Mouse (Mus musculus): Measurements from ENCODE around the gene Pknox2.

The Pknox2 gene

DNA sequence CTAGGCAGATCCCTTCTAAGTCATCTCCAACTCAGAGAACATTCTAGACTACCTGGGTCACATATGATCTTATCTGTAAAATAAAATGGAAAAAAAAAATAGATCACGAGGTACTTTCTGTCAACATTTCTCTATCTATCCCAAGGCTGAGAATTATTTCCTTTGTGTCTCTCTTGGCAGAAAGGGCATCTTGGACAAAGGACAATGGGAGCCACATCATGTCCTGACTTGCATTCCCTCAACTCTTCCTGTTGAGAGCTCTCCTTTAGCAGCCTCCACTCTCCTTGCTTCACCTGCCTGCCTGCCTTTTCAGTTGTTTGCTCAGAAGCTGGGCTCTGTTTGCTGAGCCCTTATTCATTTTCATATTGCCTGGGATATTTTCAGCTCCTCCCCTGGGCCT lies 103.0 kb downstream of the Pknox2 start:
- no peak for DNase-seq

- no peak for DNase-seq
Observed at GRCm38 (mm10) chr9:37038859-37039258, 108.3 kb downstream of the Pknox2 start.

GRCm38 (mm10) chr9:37038445-37038844 lies 108.8 kb downstream of the Pknox2 start:
- DNase-seq = no peak

- no peak for DNase-seq
Observed at GRCm38 (mm10) chr9:37037405-37037804, 109.8 kb downstream of the Pknox2 start.

- no peak for DNase-seq
Observed at GRCm38 (mm10) chr9:37035248-37035647, 112.0 kb downstream of the Pknox2 start.

DNA sequence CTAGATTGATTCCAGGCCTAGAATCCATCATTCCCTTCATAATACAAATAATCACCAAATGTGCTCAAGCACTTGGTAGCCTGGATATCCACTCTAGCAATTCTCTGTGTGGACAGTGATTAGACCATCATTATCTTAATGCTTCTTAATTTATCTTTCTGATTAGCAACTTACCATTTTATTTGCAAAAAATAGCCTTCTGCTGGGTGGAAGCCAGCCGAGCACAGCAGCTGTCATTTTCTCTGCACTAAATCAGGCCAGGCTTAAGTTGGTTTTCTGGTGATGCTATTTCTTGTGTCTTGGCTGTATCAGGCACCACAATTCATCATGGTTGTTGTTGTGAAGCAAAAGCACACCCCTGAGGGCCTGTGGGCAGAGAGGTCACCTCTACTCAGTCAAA lies 112.9 kb downstream of the Pknox2 start:
- DNase-seq = no peak

- no peak for DNase-seq
Observed at GRCm38 (mm10) chr9:37030347-37031213, 116.6 kb downstream of the Pknox2 start.

DNA sequence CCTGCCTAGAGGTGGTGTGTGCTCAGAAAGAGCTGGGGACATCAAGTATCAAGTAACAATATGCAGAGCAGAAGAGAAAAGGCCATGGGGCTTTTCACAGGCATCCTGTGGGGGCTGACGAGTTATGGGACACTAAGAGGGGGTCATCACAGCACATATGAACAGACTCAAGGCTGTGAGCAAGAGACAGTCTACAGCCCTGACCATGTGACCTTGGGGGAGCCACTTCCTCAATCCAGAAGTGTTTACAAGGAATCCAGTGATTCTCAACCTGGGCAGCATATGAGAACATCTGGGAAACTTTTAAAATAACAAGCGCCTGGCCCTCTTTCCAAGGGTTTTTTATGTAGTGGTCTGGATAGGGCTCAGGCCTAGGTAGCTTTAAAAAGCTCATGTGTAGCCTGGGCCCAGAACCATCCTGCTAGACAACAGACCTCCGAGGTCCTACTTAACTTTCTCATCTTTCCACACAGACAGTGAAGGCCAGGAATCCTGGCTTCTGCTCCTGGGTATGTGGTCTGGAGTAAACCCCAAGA lies 117.3 kb downstream of the Pknox2 start:
- DNase-seq = no peak

DNA sequence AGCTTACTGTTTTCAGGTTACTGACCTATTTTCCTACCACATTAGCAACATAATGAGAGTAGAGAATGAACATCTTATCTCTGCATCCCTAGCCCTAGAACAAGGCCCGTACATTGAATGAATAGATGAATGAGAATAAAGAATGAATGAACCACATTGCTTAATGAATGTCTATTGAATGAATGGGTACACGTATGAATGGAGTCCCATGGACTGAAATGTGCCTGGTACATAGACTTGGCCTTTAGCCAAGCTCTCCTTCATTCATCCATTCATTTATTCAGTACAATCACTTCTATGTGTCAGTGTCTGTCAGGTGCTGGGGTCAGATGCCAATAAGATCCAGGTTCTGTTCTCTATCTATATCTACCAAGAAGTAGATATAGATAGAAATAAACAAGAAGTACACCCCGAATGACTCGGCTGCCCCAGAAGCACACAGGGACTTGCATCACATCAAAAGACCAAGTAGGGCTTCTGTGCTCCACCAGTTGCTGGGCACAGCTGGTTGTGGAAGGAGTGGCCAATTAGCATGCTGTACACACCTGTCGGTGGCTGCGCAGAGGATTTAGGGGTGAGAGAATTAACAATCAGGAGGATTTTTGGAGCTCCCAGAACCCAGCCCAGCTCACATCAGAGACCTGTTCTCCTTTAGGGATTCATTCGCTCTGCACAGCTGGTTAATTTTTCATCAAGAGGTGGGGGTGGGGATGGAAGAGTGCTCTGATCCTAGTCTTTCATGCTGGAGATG lies 119.2 kb downstream of the Pknox2 start:
- no peak for DNase-seq

DNA sequence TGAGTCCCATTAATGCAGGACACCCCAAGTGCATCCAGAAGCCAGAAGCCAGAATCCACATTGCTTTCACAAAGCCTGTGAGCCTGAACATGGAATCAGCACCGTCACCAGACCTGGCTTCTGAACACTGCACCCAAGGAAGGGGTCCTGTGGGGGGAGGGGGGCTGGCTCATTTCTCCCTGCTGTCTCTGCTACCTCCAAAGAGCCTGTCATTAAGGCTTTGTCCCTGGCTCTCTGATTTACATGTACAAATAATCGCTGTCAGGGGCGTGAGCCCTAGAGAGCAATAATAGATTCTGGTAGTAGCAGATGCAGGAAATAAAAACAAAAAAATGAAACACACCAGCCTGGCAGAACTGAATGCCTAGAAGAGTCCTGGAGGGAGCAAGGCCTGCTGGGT lies 121.3 kb downstream of the Pknox2 start:
- no peak for DNase-seq

DNA sequence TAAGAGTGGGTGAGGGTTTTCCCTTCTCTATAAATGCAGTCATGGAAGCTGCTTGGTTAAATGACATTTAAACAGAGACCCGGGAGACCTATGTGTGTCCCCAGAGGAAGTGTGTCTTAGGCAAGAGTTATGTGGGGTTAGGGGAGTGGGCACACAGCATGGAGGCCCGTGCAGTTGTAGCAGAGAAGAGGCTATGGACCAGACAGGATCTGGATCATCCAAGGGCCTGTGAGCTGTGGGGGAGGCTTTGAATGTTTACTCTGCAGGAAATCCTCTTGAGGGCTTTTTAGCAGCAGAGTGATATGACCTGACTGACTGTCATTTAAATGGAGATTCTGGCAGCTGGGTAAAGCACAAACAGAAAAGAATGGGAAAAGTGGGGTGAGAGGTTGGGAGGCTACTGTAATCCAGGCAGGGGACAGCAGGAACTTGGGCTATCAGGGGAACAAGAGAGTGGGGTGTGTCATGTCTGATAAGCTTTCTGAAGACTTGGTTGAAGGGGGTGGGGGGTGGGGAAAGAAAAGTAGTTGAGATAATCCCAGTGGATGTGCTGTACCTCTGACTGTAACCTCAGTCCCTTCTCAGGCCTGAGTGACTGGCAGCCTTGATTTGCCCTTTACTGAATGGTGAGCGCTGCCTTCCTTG lies 125.5 kb downstream of the Pknox2 start:
- no peak for DNase-seq

GRCm38 (mm10) chr9:37018154-37018553 lies 129.1 kb downstream of the Pknox2 start:
- peak; percentile 39 to 42 for DNase-seq

DNA sequence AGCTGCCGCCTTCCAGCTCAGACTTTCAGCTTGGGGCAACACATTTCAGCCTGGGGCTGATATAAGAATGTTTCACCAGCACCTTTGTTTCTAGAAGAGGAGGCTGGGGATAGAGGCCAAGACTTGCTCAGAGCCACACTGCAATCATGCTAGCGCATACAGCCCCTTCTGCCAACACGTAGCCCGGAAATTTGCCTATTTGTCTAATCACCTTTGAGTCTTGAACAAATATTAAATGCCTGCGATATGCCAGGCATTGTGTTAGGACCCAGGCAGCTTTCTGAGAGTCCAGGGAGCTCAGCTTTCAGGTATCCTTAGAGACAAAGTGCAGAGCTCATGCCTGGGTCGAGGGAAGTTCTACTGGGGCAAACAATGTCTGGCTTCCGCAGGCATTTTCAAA lies 130.0 kb downstream of the Pknox2 start:
- no peak for DNase-seq

DNA sequence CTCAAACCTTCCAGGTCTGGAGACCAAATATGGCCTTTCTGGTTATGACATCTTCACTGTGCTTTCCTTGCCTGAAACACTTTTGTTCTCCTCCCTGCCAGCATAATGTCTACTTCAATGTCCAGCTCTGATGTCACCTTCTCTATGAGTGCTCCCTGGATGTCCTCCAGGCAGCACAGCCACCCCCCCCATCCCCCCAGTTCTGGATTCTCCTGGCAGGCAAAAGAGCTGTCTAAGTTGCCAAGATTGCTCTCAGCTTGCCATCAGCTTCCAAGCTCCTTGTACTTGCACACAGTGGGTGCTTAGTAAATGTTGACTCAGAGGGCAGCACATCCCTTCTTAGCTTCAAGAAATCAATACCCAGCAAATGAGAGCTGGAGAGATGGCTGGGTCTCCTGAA lies 131.0 kb downstream of the Pknox2 start:
- DNase-seq = no peak

GRCm38 (mm10) chr9:37013565-37013964 lies 133.6 kb downstream of the Pknox2 start:
- no peak for DNase-seq

DNA sequence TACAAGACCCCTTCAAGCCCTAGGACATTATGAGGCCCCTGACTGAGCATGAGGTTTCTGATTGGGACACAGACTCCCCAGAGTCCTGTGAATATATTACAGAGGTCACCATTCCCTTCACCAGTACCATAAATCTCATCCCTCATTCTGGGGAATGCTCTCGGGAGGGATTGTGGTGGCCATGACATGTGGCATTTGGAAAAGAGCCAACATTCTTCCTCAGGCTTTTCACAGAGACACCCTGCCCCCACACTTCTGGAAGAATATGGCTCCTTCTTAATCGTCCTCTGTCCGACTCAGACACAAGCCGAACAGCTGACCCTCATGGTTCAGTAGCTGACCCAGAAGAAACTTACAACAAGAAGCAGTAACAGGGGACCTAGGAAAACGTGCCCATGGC lies 139.1 kb downstream of the Pknox2 start:
- peak; percentile 15 to 40 for DNase-seq

DNA sequence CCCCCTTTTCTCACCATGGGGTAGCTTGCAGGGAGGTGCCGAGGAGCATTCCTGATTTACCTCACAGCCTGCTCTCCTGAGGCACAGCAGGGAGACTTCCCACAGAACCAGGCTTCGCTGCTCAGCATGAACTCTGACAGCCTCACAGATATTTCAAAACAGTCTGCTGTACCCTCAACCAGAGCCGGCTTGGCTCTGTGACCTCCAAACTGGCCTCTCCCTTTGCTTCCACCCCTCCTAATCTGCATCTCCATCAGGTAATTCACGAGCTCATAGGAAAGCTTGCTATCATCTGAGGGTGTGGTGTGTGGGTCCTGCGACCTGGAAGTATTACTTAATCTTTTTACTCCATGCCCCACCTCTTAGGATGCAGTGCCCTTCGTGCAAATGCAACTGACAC lies 142.5 kb downstream of the Pknox2 start:
- no peak for DNase-seq

- no peak for DNase-seq
Observed at GRCm38 (mm10) chr9:37001935-37002535, 145.2 kb downstream of the Pknox2 start.

DNA sequence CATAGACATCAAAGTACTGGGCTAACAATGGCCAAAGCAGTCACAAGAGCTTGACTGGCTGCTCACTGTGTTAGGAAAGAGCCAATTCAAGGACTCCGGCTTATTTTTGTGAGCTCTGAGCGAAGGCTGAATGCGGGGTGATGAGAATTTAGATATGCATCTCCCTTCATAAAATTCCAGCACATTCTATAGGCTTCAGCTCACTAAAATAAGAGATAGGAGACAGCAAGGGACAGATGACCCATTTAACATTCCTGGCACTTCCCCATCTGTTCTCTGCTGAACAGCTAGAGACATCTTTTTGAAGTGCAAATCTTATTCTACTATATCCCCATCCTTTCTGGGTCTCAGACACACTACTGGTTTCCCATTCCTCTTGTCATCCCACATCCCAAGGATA lies 147.8 kb downstream of the Pknox2 start:
- DNase-seq = no peak

DNA sequence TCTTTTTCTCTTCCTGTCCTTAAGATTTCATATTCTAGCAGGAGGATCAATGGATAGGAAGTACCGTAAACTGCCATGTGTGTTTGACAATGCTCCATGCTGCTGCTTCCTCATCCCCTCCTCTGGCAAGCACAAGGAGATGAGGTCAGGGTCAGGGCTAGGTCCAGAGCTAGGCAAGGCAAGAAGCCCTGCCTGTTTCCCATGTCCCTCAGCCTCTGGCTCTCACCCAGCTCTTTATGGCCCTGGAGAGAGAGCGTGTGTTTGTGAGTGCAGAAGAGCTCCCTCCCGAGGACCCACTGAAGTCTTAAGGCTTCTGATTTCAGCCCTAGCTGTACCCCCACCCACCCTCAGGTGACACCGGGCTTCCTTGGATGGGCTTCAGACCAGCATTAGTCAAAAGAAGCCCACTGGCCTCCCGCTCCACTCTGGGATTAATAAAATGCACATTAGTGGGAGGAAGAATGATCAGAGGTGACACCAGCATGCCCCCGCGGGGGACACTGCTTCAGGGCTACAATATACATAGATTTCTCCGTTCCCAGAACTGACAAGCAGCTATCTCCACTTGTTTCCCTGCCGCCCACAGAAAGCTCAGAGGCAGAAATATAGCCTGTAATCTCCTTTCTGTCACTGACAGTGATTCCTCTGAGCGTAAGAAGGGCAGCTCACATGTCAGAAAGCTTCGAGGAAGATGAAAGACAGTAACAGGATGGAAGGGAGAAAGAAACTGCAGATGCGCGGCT lies 156.4 kb downstream of the Pknox2 start:
- peak; percentile 6 to 30 for DNase-seq

- DNase-seq = no peak
Observed at GRCm38 (mm10) chr9:36989991-36990390, 157.2 kb downstream of the Pknox2 start.

DNA sequence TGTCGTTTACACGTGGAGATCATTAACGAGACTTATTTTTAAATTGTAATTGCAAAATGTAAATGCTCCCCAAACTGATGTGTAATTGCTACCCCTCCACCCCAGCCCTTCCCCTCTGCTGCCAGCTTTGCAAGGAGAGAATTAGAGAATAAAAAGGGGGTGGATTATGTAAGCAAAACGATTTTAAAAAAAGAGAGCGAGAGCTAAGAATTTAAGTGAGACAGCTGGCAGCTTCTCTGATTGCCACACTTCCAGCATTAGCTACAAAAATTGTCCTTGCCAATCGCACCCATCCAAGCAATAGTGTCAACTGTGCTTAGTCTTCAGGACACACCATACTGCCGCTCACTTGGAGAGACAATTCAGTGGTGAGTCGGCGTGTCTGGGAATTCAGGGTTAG lies 162.0 kb downstream of the Pknox2 start:
- DNase-seq = no peak
